Mouse (Mus musculus) Patski (cell line): Measurements from ENCODE around the gene Tbc1d15. TPM values are rescaled to one million over a fixed set of nuclear protein-coding genes. Genes with fewer than 3 reads are reported as not detected.
A peak's percentile ranks its signal among the peaks of the same experiment; 100 is the strongest.
"Not testable (repeated sequence)": the region's sequence is repeated elsewhere in the genome, so short reads cannot be mapped to it uniquely, and the experiment has no call there.

Experiments
- ATAC-seq: fragments of 100-300 bp; one replicate; pipeline ENCODE4 v1.8.0; 2021
- CTCF ChIA-PET: fragments of 350-600 bp; sonication (Branson Sonifier 250); formaldehyde crosslinking; loops from one replicate; lab custom pipeline; 2022; ENCODE audit warnings: inconsistent platforms; lab: Charles Lee
- POLR2A ChIA-PET: fragments of 350-600 bp; sonication (Branson Sonifier 250); formaldehyde crosslinking; loops from one replicate; lab custom pipeline; 2022; ENCODE audit warnings: antibody characterized with exemption, inconsistent platforms; lab: Charles Lee
- DNase-seq: peaks from one replicate; pipeline ENCODE4 v3.0.0-alpha.2; 2011; ENCODE audit warnings: low read depth, low spot score
- H3K27me3 ChIP-seq: fragments of 371-371 bp; one replicate; pipeline ENCODE4 v1.5.1; 2021
- CTCF ChIP-seq: fragments of 100-300 bp; IDR thresholded peaks from one replicate; pipeline ENCODE4 v1.5.1; 2021
- in situ Hi-C: fragments of 300-500 bp; cut with MboI; formaldehyde crosslinking; loops from 3 replicates; pipeline ENCODE4 v1.11.1; 2018; ENCODE audit warnings: low pct_unique_long_range_greater_than_20kb, mixed read lengths
- polyA plus RNA-seq: library from polyadenylated mRNA; unstranded; gene quantifications from one replicate; pipeline ENCODE4 v1.2.3, GENCODE M21; 2021

Tbc1d15 gene
- polyA plus RNA-seq, 1 experiment from 2014 or later: 116 TPM

GRCm38 (mm10) chr10:115212916-115213580 lies 38.2 kb downstream of the Tbc1d15 start:
- in situ Hi-C loops: no loop called here
- TF ChIP-seq CTCF: no peak
- DNase-seq: no peak
- no peaks in the 10 kb centered on the region for H3K27me3 ChIP-seq
- ChIA-PET POLR2A (interaction anchor here (0.6 kb wide), 1 partner anchor 1814 kb away, joined by 3 read pairs; no protein-coding TSS in a partner anchor), CTCF (interaction anchor here (2.0 kb wide), 1 partner anchor 14 kb away, joined by 5 read pairs; no protein-coding TSS in a partner anchor)
- ATAC-seq: no peak

- TF ChIP-seq CTCF: no peak
- H3K27me3 ChIP-seq: no peaks in the 10 kb centered on the region
- in situ Hi-C loops: no loop called here
- DNase-seq (no peak), ATAC-seq (no peak)
- CTCF ChIA-PET: no interaction called here
- POLR2A ChIA-PET: no interaction called here
Measured at GRCm38 (mm10) chr10:115205825-115206224, 45.4 kb downstream of the Tbc1d15 start.

GRCm38 (mm10) chr10:115205284-115205683 lies 46.0 kb downstream of the Tbc1d15 start:
- ATAC-seq (no peak), DNase-seq (no peak)
- ChIA-PET POLR2A (no interaction called here), CTCF (no interaction called here)
- in situ Hi-C loops: no loop called here
- H3K27me3 ChIP-seq: no peaks in the 10 kb centered on the region
- TF ChIP-seq CTCF: no peak

- peaks cover 5% of the 10 kb centered on the region for H3K27me3 ChIP-seq
- DNase-seq (no peak), ATAC-seq (no peak)
- in situ Hi-C loops: no loop called here
- CTCF ChIA-PET: no interaction called here
- POLR2A ChIA-PET: no interaction called here
- no peak for TF ChIP-seq CTCF
Measured at GRCm38 (mm10) chr10:115191214-115191613, 60.1 kb downstream of the Tbc1d15 start.

- in situ Hi-C loops: no loop called here
- TF ChIP-seq CTCF: no peak
- H3K27me3 ChIP-seq: peaks cover 17% of the 10 kb centered on the region
- ATAC-seq (no peak), DNase-seq (no peak)
- CTCF ChIA-PET: no interaction called here
- POLR2A ChIA-PET: no interaction called here
Measured at GRCm38 (mm10) chr10:115187390-115187789, 63.9 kb downstream of the Tbc1d15 start.

GRCm38 (mm10) chr10:115184697-115185096 lies 66.6 kb downstream of the Tbc1d15 start, which contains the start of gene Tph2:
TSS of gene Tph2 (minus strand) at chr10:115185022.
- in situ Hi-C loops: no loop called here
- DNase-seq: peak; percentile 17
- ATAC-seq: peak; percentile 89
- H3K27me3 ChIP-seq: peaks cover 26% of the 10 kb centered on the region
- ChIA-PET POLR2A (no interaction called here), CTCF (interaction anchor here (0.8 to 1.4 kb wide), 3 partner anchors 8 to 20 kb away, joined by 3 read pairs; no protein-coding TSS in a partner anchor)
- peak; percentile 89 for TF ChIP-seq CTCF

- DNase-seq (no peak), ATAC-seq (no peak)
- H3K27me3 ChIP-seq: peaks cover 25% of the 10 kb centered on the region
- in situ Hi-C loops: no loop called here
- ChIA-PET CTCF (no interaction called here), POLR2A (no interaction called here)
- no peak for TF ChIP-seq CTCF
Measured at GRCm38 (mm10) chr10:115181034-115181433, 70.2 kb downstream of the Tbc1d15 start.

GRCm38 (mm10) chr10:115178019-115178418 lies 73.2 kb downstream of the Tbc1d15 start:
- CTCF ChIA-PET, POLR2A ChIA-PET, DNase-seq, ATAC-seq, in situ Hi-C loops: not testable (repeated sequence)
- TF ChIP-seq CTCF: peak; percentile 24
- peaks cover 13% of the 10 kb centered on the region for H3K27me3 ChIP-seq

GRCm38 (mm10) chr10:115175591-115175991 lies 75.7 kb downstream of the Tbc1d15 start:
- CTCF ChIA-PET: no interaction called here
- DNase-seq (no peak), ATAC-seq (no peak)

GRCm38 (mm10) chr10:115173336-115173735 lies 77.9 kb downstream of the Tbc1d15 start:
- H3K27me3 ChIP-seq: peaks cover 4% of the 10 kb centered on the region
- CTCF ChIA-PET: interaction anchor here (0.9 kb wide), 1 partner anchor 10 kb away, joined by 3 read pairs; no protein-coding TSS in a partner anchor
- POLR2A ChIA-PET: no interaction called here
- DNase-seq: no peak
- no peak for ATAC-seq
- in situ Hi-C loops: no loop called here
- no peak for TF ChIP-seq CTCF

More at GRCm38 (mm10) chr10:115175591-115175991, 75.7 kb downstream of the Tbc1d15 start:
- POLR2A ChIA-PET: no interaction called here
- H3K27me3 ChIP-seq: peaks cover 4% of the 10 kb centered on the region
- TF ChIP-seq CTCF: no peak
- in situ Hi-C loops: no loop called here

- DNase-seq (no peak), ATAC-seq (no peak)
- no peaks in the 10 kb centered on the region for H3K27me3 ChIP-seq
- ChIA-PET POLR2A (no interaction called here), CTCF (no interaction called here)
- TF ChIP-seq CTCF: no peak
- in situ Hi-C loops: no loop called here
Measured at GRCm38 (mm10) chr10:115171351-115171818, 79.9 kb downstream of the Tbc1d15 start.
